Mouse (Mus musculus) cortical plate, adult 2 months (tissue): ENCODE measurements around the gene App. TPM values are rescaled to one million over a fixed set of nuclear protein-coding genes. Genes with fewer than 3 reads are reported as not detected.

Source experiments
- H3K27ac ChIP-seq: fragments of 200-500 bp; 2 replicates; pipeline ENCODE4 v1.5.1; 2012; ENCODE audit warnings: low read length, control low read depth, inconsistent platforms; ENCODE audit not compliant: insufficient read depth
- H3K4me1 ChIP-seq: fragments of 200-500 bp; 2 replicates; pipeline ENCODE4 v1.6.1; 2011; ENCODE audit warnings: low read length; ENCODE audit not compliant: control insufficient read depth, insufficient read depth
- H3K4me3 ChIP-seq: fragments of 200-500 bp; 2 replicates; pipeline ENCODE4 v1.5.1; 2011; ENCODE audit warnings: mild to moderate bottlenecking, low read length, control low read depth; ENCODE audit not compliant: insufficient read depth
- CTCF ChIP-seq: fragments of 200-500 bp; IDR thresholded peaks from 2 replicates; pipeline ENCODE4 v1.5.1; 2011; ENCODE audit warnings: mild to moderate bottlenecking, control low read depth, low read length; ENCODE audit not compliant: insufficient read depth; ENCODE audit errors: extremely low read depth
- POLR2A ChIP-seq: fragments of 200-500 bp; IDR thresholded peaks from 2 replicates; pipeline ENCODE4 v1.6.1; 2011; ENCODE audit warnings: mild to moderate bottlenecking, low read length, control low read depth; ENCODE audit not compliant: insufficient read depth; ENCODE audit errors: extremely low read depth
- polyA plus RNA-seq: library from polyadenylated mRNA; depleted of rRNA; stranded (reverse); fragments of >200 nt; gene quantifications from 2 replicates; pipeline ENCODE4 v1.2.3, GENCODE M21; 2012

App gene
- polyA plus RNA-seq, 1 experiment, result 1,099 TPM

DNA sequence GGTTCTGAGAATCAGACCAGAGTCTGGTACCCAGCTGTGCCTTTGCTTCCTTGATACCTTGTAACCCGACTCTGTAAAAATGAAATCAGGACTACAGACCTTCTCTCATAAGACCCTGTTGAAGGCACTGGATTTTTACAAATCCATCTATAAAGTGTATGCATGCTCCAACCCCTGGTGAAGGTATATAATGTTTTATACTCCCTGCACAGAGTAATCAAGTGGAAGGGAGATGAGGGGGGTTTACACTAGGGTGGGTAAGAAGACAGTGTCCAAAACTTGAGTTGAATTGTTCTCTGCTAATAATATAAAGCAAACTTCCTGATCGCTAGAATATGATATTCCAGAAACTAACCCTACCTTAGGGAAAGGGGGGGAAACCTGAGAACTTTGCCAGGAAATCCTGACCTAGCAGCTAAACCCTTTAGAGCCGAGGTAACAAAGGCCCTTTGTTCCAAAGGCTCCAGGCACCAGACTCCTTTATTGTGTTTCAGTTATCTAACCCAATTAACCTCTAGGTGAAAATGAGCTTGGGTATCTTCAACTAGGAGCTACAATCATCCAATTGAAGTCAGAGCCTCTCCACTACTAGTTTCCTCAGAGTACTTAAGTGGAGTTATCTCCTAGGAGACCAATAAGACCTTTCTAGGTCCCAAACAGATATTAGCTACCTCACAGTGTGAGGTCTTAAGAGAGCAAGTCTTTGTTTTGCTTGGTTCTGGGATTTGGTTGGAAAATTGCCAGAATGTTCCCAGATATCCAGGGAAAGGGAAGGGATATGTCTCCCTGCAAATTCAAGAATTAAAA lies 132.2 kb downstream of the App start:
- Histone ChIP-seq H3K27ac (no peak overlapping the region), H3K4me1 (peaks cover 7% of the 10 kb centered on the region; the same call in 1 of the 2 replicates), H3K4me3 (no peak overlapping the region)
- TF ChIP-seq CTCF, result no peak

- TF ChIP-seq POLR2A (no peak), CTCF (no peak)
- Histone ChIP-seq H3K4me1 (peaks cover 7% of the 10 kb centered on the region; the same call in 1 of the 2 replicates), H3K27ac (no peak overlapping the region; the same call in 1 of the 2 replicates)
These were observed 134.8 kb downstream of the App start for GRCm38 (mm10) chr16:85038731-85039130.

DNA sequence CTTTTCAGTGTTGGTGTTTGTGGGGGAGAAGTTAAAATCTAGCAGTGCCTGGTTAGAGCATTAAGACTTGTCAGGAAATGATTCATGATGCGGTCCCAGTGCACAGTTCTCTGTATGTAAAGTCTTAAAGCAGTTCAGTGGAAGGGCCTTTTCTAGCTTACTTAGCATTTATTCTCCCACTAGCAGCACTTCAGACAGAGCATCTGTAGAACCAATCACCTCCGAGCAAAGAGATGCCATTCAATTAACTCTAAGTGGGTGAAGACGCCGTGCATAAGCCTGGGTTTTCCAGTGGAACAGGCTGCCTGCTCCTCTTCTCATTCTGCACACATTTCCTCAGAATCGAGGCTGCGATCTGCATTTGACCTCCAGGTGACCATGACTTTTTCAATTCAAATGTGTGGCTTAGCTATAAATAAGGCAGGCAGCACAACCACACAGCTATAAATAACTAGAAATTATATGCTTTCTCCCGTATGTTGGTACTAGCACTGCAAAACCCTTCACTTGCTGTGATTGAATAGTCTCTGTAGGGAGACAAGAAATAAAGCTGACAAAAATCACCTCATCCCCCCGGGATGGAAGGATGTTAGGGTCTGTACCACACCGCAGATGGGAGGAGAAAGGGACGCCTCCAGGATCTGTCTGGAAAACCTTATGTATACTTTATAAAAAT lies 135.5 kb downstream of the App start:
- no peak for TF ChIP-seq POLR2A
- no peak for TF ChIP-seq CTCF
- H3K27ac ChIP-seq, result no peak overlapping the region
- H3K4me3 ChIP-seq, result no peak overlapping the region
- peaks cover 7% of the 10 kb centered on the region; the same call in 1 of the 2 replicates for H3K4me1 ChIP-seq

More at GRCm38 (mm10) chr16:85038731-85039130, 134.8 kb downstream of the App start:
- H3K4me3 ChIP-seq, result no peak overlapping the region

- H3K4me1 ChIP-seq, result peaks cover 7% of the 10 kb centered on the region; the same call in 1 of the 2 replicates
- no peak overlapping the region for H3K27ac ChIP-seq
- no peak overlapping the region for H3K4me3 ChIP-seq
- no peak for TF ChIP-seq CTCF
- TF ChIP-seq POLR2A, result no peak
These were observed 137.8 kb downstream of the App start for GRCm38 (mm10) chr16:85035815-85036214.

DNA sequence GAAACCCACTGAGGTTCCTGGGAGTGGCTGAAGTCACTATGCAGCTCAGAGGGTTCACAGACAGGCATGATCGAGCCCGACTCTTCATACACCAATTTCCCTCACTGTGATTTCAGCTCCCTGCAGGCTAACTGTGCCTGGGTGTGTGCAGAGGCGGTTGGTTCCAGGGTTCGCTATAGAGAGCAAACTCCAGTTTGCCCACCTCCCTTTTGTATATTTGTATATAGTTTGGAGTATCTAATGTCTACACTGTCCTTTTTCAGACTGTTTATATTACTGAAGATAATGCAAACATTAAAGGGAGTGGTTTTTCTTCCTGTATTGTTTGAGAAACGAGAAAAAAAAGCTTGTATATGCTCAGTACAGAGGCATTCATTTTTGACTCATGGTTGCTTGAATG lies 139.8 kb downstream of the App start:
- no peak overlapping the region for H3K27ac ChIP-seq
- H3K4me1 ChIP-seq, result peaks cover 7% of the 10 kb centered on the region; the same call in 1 of the 2 replicates
- TF ChIP-seq CTCF (no peak), POLR2A (no peak)
- no peak overlapping the region for H3K4me3 ChIP-seq

GRCm38 (mm10) chr16:85030810-85031209 lies 142.8 kb downstream of the App start:
- TF ChIP-seq POLR2A (no peak), CTCF (no peak)
- H3K4me1 ChIP-seq, result peaks cover 4% of the 10 kb centered on the region; the same call in 1 of the 2 replicates

GRCm38 (mm10) chr16:85028396-85028795 lies 145.2 kb downstream of the App start:
- Histone ChIP-seq H3K4me1 (peaks cover 4% of the 10 kb centered on the region; the same call in 1 of the 2 replicates), H3K4me3 (no peak overlapping the region), H3K27ac (no peak overlapping the region)
- TF ChIP-seq CTCF (no peak), POLR2A (no peak)

More at GRCm38 (mm10) chr16:85030810-85031209, 142.8 kb downstream of the App start:
- Histone ChIP-seq H3K27ac (no peak overlapping the region), H3K4me3 (no peak overlapping the region)

DNA sequence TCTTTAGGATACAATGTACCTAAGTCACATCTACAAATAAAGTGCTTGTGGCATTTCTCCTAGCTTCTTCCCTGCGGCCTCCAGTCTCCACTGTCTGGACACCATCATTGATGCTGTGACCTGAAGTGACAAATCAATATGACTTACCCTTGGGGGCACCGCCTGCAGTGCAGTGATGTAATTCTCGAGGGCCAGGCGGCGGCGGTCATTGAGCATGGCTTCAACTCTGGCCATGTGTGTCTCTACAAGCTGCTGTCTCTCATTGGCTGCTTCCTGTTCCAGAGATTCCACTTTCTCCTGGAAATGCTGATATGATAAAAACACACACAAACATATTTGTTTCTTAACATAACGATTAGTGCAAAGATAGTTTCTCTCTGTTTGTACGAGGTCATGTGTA lies 148.9 kb downstream of the App start:
- no peak overlapping the region for H3K4me3 ChIP-seq
- no peak overlapping the region for H3K27ac ChIP-seq
- TF ChIP-seq POLR2A (no peak), CTCF (no peak)

GRCm38 (mm10) chr16:85023106-85023505 lies 150.5 kb downstream of the App start:
- TF ChIP-seq CTCF, result no peak
- no peak for TF ChIP-seq POLR2A
- H3K4me3 ChIP-seq, result no peak overlapping the region
- H3K27ac ChIP-seq, result peak overlapping the region; percentile 70; the same call in 1 of the 2 replicates
- H3K4me1 ChIP-seq, result peaks cover 4% of the 10 kb centered on the region

More for the DNA sequence above, 148.9 kb downstream of the App start:
- H3K4me1 ChIP-seq, result peaks cover 4% of the 10 kb centered on the region

DNA sequence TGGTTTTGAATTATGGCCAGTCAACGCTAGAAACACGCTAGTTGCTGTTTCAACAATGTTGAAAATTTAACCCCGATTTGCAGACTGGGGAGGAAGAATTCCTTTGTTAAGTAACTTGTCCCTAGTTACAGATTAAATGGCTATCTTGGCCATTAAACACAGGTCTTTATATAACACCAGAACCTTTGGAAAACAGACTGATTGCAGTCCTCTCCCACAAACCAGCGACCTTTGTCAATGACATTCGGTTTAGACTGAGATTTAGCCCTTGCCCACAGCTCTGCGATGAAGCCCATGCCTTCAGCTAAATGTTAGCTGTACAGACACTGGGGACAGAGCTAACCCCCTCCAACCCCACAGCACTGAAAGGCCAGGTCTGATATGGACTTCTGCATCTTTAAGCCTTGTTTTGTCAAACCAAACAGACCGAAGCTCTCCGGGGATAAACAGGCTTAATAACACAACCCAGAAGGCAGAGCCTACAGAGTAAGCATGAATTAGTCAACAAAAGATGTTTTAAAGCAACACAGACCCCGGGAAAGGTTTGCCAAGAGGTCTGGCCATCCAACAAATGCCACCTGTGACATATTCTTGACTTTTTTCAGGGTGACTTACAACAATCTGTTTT lies 152.8 kb downstream of the App start:
- H3K27ac ChIP-seq, result 0 out of 2 replicates have a peak overlapping the region, but pooled peaks have one; percentile 49

More for the DNA sequence above, 152.8 kb downstream of the App start:
- no peak for TF ChIP-seq CTCF
- no peak for TF ChIP-seq POLR2A
- Histone ChIP-seq H3K4me1 (peaks cover 5% of the 10 kb centered on the region), H3K4me3 (no peak overlapping the region)
